Comparison of ENCODE assay signal across 9 mouse cellular contexts in the genomic region with DNA sequence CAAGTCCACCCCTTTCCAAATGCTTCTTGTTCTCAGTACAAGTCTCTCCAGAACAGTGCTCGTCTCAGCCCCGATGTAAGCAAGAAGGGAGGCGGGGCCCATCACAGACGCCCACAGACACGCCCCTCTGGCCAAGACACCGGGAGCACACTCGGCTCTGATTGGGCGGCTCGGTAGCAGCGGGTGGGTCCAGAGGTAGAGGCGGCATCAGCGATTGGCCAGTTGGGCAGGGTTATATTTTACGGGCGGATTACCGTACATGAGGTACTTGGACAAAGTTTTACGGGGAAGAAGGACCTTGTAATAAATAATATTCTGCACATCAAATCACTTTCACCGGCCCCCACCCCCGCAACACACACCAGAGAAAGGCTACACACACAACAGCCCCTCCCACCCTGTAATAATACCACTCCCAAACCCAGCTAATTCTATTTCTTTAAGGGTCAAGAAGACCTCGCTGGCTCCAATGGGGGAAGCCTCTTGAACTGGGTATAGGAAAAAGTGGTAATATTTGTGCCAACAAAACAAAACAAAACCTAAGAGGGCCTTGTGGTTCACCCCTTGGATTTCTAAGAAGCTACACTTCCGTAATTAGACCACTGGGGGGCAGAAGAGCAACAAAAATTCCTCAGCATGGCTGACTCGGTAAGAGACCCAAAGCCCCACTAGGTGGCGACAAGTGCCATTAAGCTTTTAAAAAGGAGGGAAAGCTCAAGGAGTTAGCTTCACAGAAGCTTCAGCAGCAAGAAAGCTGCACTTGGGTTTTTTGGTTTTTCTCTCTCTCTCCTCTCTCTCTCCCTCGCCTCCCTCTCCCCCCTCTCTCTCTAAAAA. TPM values are rescaled to one million over a fixed set of nuclear protein-coding genes. Genes with fewer than 3 reads are reported as not detected.
DNase-seq lines count a peak whose midpoint lies in the region; ATAC-seq lines count a peak whose summit lies in the region.
"Had no signal": no experiment of that assay in that cellular context is flagged by ENCODE, and none has a peak within 500 bp of the region (broad histone marks: within the 10 kb centered on the region; RNA-seq: fewer than 3 reads in every experiment).

No protein-coding gene starts in this region.

- no peaks in the 10 kb centered on the region for H3K9me3 ChIP-seq in embryonic facial prominence, embryonic 12.5 days
- no peaks in the 10 kb centered on the region for H3K9me3 ChIP-seq in kidney, embryonic 14.5 days (ENCODE audit: control insufficient read depth, low read length)
- no peaks in the 10 kb centered on the region for H3K9me3 ChIP-seq in limb, embryonic 15.5 days
- H3K9me3 ChIP-seq: embryonic facial prominence, embryonic 15.5 days had no signal

- H3K27me3 ChIP-seq in embryonic facial prominence, embryonic 12.5 days, result no peaks in the 10 kb centered on the region
- no peaks in the 10 kb centered on the region for H3K27me3 ChIP-seq in kidney, embryonic 14.5 days (ENCODE audit: control insufficient read depth, insufficient read depth, low read length)
- no peaks in the 10 kb centered on the region for H3K27me3 ChIP-seq in limb, embryonic 15.5 days
- H3K27me3 ChIP-seq: embryonic facial prominence, embryonic 15.5 days had no signal

- H3K36me3 ChIP-seq in embryonic facial prominence, embryonic 12.5 days, result peaks cover 72% of the 10 kb centered on the region
- peaks cover 64% of the 10 kb centered on the region for H3K36me3 ChIP-seq in kidney, embryonic 14.5 days (ENCODE audit: control insufficient read depth, insufficient read depth, low read length)
- peaks cover 61% of the 10 kb centered on the region for H3K36me3 ChIP-seq in limb, embryonic 15.5 days

- H3K9ac ChIP-seq in embryonic facial prominence, embryonic 12.5 days, result no peak overlapping the region
- H3K9ac ChIP-seq in kidney, embryonic 14.5 days (ENCODE audit: low read depth, low read length), result no peak overlapping the region
- no peak overlapping the region for H3K9ac ChIP-seq in limb, embryonic 15.5 days
- H3K9ac ChIP-seq: embryonic facial prominence, embryonic 15.5 days had no signal

- peak; percentile 87 to 90 for DNase-seq in B cell, adult 2 months
- DNase-seq in adrenal gland, postnatal 25 days, result peak; percentile 79
- peak; percentile 52 to 84 for DNase-seq in heart, adult 9 months (ENCODE audit: low spot score in 2 of 2)
- DNase-seq in monocyte, adult 2 months (ENCODE audit: low read depth in 1 of 2, low spot score in 2 of 2), result peak; percentile 70 to 75
- peak; percentile 81 to 92 for DNase-seq in spleen, postnatal 10 days (ENCODE audit: low spot score in 2 of 2)

- H3K27ac ChIP-seq in embryonic facial prominence, embryonic 12.5 days, result 0 out of 2 replicates have a peak overlapping the region, but pooled peaks have one; percentile 17
- no peak overlapping the region for H3K27ac ChIP-seq in kidney, embryonic 14.5 days (ENCODE audit: low read depth, low read length)
- H3K27ac ChIP-seq in limb, embryonic 15.5 days, result peak overlapping the region; percentile 50

- 64% methylated on average over 23 of the region's 23 CpGs for WGBS in embryonic facial prominence, embryonic 12.5 days
- WGBS in kidney, embryonic 14.5 days, result 69% methylated on average over 23 of the region's 23 CpGs
- WGBS in limb, embryonic 15.5 days, result 58% methylated on average over 23 of the region's 23 CpGs

- ATAC-seq in embryonic facial prominence, embryonic 12.5 days (ENCODE audit: insufficient number of reproducible peaks, insufficient read depth, low FRiP score, low TSS enrichment), result no peak; the same call in 1 of the 2 replicates
- peak; percentile 30 for ATAC-seq in kidney, embryonic 14.5 days (ENCODE audit: low FRiP score, low TSS enrichment)
- ATAC-seq in limb, embryonic 15.5 days (ENCODE audit: insufficient number of reproducible peaks, low FRiP score, low TSS enrichment, low read depth), result peak; percentile 45

- H3K4me2 ChIP-seq in embryonic facial prominence, embryonic 12.5 days (replicated peaks), result peak overlapping the region; percentile 12; the same call in 1 of the 2 replicates
- no peak overlapping the region for H3K4me2 ChIP-seq in kidney, embryonic 14.5 days (replicated peaks; ENCODE audit: low read depth, low read length)
- H3K4me2 ChIP-seq in limb, embryonic 15.5 days, result no peak overlapping the region
- H3K4me2 ChIP-seq: embryonic facial prominence, embryonic 15.5 days had no signal

- peak overlapping the region; percentile 11; the same call in 1 of the 2 replicates for H3K4me3 ChIP-seq in embryonic facial prominence, embryonic 12.5 days
- no peak overlapping the region for H3K4me3 ChIP-seq in kidney, embryonic 14.5 days (ENCODE audit: low read length)
- 0 out of 2 replicates have a peak overlapping the region, but pooled peaks have one; percentile 4 for H3K4me3 ChIP-seq in limb, embryonic 15.5 days

- peaks cover 35% of the 10 kb centered on the region for H3K4me1 ChIP-seq in embryonic facial prominence, embryonic 12.5 days
- peaks cover 24% of the 10 kb centered on the region; the same call in 1 of the 2 replicates for H3K4me1 ChIP-seq in kidney, embryonic 14.5 days (ENCODE audit: control insufficient read depth, insufficient read depth, low read length)
- peaks cover 36% of the 10 kb centered on the region for H3K4me1 ChIP-seq in limb, embryonic 15.5 days

RNA-seq across cellular contexts. Expression of a gene that starts 9.7 kb away (rescaled TPM):
- total RNA-seq in adrenal gland, postnatal 25 days (2021), result 1.4 and 1.6 TPM in 2 replicates
- polyA plus RNA-seq in embryonic facial prominence, embryonic 12.5 days (2016; fragmentation: Nextera tagmentation; extraction: Ambion mirVana), result 10.8 and 11.9 TPM in 2 replicates
- 5.0 and 5.7 TPM in 2 replicates for polyA plus RNA-seq in kidney, embryonic 14.5 days (2014; fragmentation: Nextera tagmentation; extraction: Ambion mirVana)
- polyA plus RNA-seq in limb, embryonic 15.5 days (2015; fragmentation: Nextera tagmentation; extraction: Ambion mirVana), result 3.7 and 4.2 TPM in 2 replicates

RNA-seq across cellular contexts. Expression of a gene that starts 10.1 kb away (rescaled TPM):
- total RNA-seq in adrenal gland, postnatal 25 days (2021), result not detected in 2 replicates
- 1.1 TPM in 1 of 2 replicates, not detected in the other for polyA plus RNA-seq in embryonic facial prominence, embryonic 12.5 days (2016; fragmentation: Nextera tagmentation; extraction: Ambion mirVana)
- not detected in 2 replicates for polyA plus RNA-seq in kidney, embryonic 14.5 days (2014; fragmentation: Nextera tagmentation; extraction: Ambion mirVana)
- 0.99 TPM in 1 of 2 replicates, not detected in the other for polyA plus RNA-seq in limb, embryonic 15.5 days (2015; fragmentation: Nextera tagmentation; extraction: Ambion mirVana)
- polyA plus RNA-seq: embryonic facial prominence, embryonic 15.5 days had no signal

RNA-seq across cellular contexts. Expression of a gene that starts 29.6 kb away (rescaled TPM):
- total RNA-seq in adrenal gland, postnatal 25 days (2021), result not detected in 2 replicates
- polyA plus RNA-seq in embryonic facial prominence, embryonic 12.5 days (2016; fragmentation: Nextera tagmentation; extraction: Ambion mirVana), result 0.05 and 0.10 TPM in 2 replicates
- polyA plus RNA-seq in kidney, embryonic 14.5 days (2014; fragmentation: Nextera tagmentation; extraction: Ambion mirVana), result not detected in 2 replicates
- not detected in 2 replicates for polyA plus RNA-seq in limb, embryonic 15.5 days (2015; fragmentation: Nextera tagmentation; extraction: Ambion mirVana)
- polyA plus RNA-seq: embryonic facial prominence, embryonic 15.5 days had no signal

RNA-seq across cellular contexts. Expression of a gene that starts 33.0 kb away (rescaled TPM):
- 360 and 367 TPM in 2 replicates for total RNA-seq in adrenal gland, postnatal 25 days (2021)
- polyA plus RNA-seq in embryonic facial prominence, embryonic 12.5 days (2016; fragmentation: Nextera tagmentation; extraction: Ambion mirVana), result 381 and 403 TPM in 2 replicates
- 420 and 456 TPM in 2 replicates for polyA plus RNA-seq in kidney, embryonic 14.5 days (2014; fragmentation: Nextera tagmentation; extraction: Ambion mirVana)
- polyA plus RNA-seq in limb, embryonic 15.5 days (2015; fragmentation: Nextera tagmentation; extraction: Ambion mirVana), result 343 and 373 TPM in 2 replicates

RNA-seq across cellular contexts. Expression of a gene that starts 35.2 kb away (rescaled TPM):
- 39.3 and 39.9 TPM in 2 replicates for total RNA-seq in adrenal gland, postnatal 25 days (2021)
- 94.4 and 106 TPM in 2 replicates for polyA plus RNA-seq in embryonic facial prominence, embryonic 12.5 days (2016; fragmentation: Nextera tagmentation; extraction: Ambion mirVana)
- polyA plus RNA-seq in kidney, embryonic 14.5 days (2014; fragmentation: Nextera tagmentation; extraction: Ambion mirVana), result 89.8 and 110 TPM in 2 replicates
- polyA plus RNA-seq in limb, embryonic 15.5 days (2015; fragmentation: Nextera tagmentation; extraction: Ambion mirVana), result 79.6 and 81.2 TPM in 2 replicates
